In the genomic region with DNA sequence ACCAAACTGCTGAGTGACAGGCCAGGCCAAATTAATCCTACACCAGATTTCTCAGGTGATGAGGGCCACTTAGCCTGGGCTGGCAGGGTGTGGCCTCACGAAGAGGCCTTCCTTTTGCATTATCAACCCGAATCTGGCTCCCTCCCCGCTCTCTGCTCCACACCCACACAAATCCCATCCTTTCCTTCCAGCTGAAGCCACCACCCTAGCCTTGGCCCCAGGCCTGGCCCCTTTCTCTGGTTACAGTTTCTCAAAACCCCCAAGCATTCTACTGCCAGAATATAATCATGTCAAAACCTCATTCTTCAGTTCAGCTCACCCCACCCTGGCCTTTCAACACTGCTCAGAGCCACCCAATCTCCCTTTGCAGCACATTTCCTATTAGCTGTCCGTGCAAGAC, we compare ENCODE assay signal across 14 mouse cellular contexts. TPM values are rescaled to one million over a fixed set of nuclear protein-coding genes. Genes with fewer than 3 reads are reported as not detected.
DNase-seq lines count a peak whose midpoint lies in the region; ATAC-seq and TF ChIP-seq lines count a peak whose summit lies in the region.
"Had no signal": no experiment of that assay in that cellular context is flagged by ENCODE, and none has a peak within 500 bp of the region (broad histone marks: within the 10 kb centered on the region; RNA-seq: fewer than 3 reads in every experiment).

No protein-coding gene starts in this region.

- H3K27ac ChIP-seq in forebrain, embryonic 11.5 days (ENCODE audit: low read depth, low read length), result no peak overlapping the region
- no peak overlapping the region for H3K27ac ChIP-seq in forebrain, embryonic 10.5 days
- no peak overlapping the region for H3K27ac ChIP-seq in lung, postnatal 0 days (ENCODE audit: low read length)
- H3K27ac ChIP-seq in stomach, embryonic 16.5 days (ENCODE audit: low read length), result 0 out of 2 replicates have a peak overlapping the region, but pooled peaks have one; percentile 0
- H3K27ac ChIP-seq: hindbrain, embryonic 12.5 days had no signal

- peak; percentile 43 for DNase-seq in forebrain, embryonic 11.5 days (ENCODE audit: low spot score)
- no peak for DNase-seq in forebrain, embryonic 10.5 days (ENCODE audit: extremely low spot score, low spot score)
- DNase-seq in lung, postnatal 0 days (ENCODE audit: low spot score), result no peak
- DNase-seq in lung, postnatal 36 days, result no peak
- peak; percentile 48 for DNase-seq in gastrocnemius, postnatal 25 days
- DNase-seq in left cerebral cortex, postnatal 14 days (ENCODE audit: low spot score in 2 of 2), result no peak
- DNase-seq: cerebellum, postnatal 25 days; forebrain, postnatal 0 days; layer of hippocampus, adult 9-11 months; thymus, postnatal 25 days had no signal

- intact Hi-C loops in left cerebral cortex, postnatal 14 days (cut with DNase I), result no loop called here

- H3K4me2 ChIP-seq in forebrain, embryonic 11.5 days (ENCODE audit: low read depth, low read length, severe bottlenecking), result no peak overlapping the region
- no peak overlapping the region for H3K4me2 ChIP-seq in lung, postnatal 0 days (replicated peaks; ENCODE audit: low read depth, low read length)
- H3K4me2 ChIP-seq in stomach, embryonic 16.5 days (ENCODE audit: low read depth, low read length), result no peak overlapping the region
- H3K4me2 ChIP-seq: hindbrain, embryonic 12.5 days had no signal

- ATAC-seq in forebrain, embryonic 11.5 days (replicated peaks; ENCODE audit: low FRiP score), result no peak
- ATAC-seq in lung, postnatal 0 days, result peak; percentile 54
- ATAC-seq in stomach, embryonic 16.5 days (ENCODE audit: insufficient read depth, low FRiP score), result peak; percentile 59
- no peak for ATAC-seq in inflammation-experienced regulatory T-cells, adult 6 months

- no peaks in the 10 kb centered on the region for H3K36me3 ChIP-seq in forebrain, embryonic 11.5 days (ENCODE audit: control insufficient read depth, insufficient read depth, low read length)
- peaks cover 9% of the 10 kb centered on the region for H3K36me3 ChIP-seq in forebrain, embryonic 10.5 days (replicated peaks)
- H3K36me3 ChIP-seq in lung, postnatal 0 days (ENCODE audit: insufficient read depth, low read length), result no peaks in the 10 kb centered on the region
- no peaks in the 10 kb centered on the region for H3K36me3 ChIP-seq in stomach, embryonic 16.5 days (ENCODE audit: control insufficient read depth, insufficient read depth, low read length)
- H3K36me3 ChIP-seq: hindbrain, embryonic 12.5 days had no signal

- H3K27me3 ChIP-seq in forebrain, embryonic 11.5 days (ENCODE audit: control insufficient read depth, insufficient read depth, low read length), result no peaks in the 10 kb centered on the region
- no peaks in the 10 kb centered on the region for H3K27me3 ChIP-seq in forebrain, embryonic 10.5 days (ENCODE audit: poor library complexity, severe bottlenecking)
- H3K27me3 ChIP-seq in lung, postnatal 0 days (replicated peaks; ENCODE audit: insufficient read depth, low read length), result no peaks in the 10 kb centered on the region
- H3K27me3 ChIP-seq in stomach, embryonic 16.5 days (ENCODE audit: control insufficient read depth, insufficient read depth, low read length), result no peaks in the 10 kb centered on the region
- H3K27me3 ChIP-seq: hindbrain, embryonic 12.5 days had no signal

- no peaks in the 10 kb centered on the region for H3K9me3 ChIP-seq in forebrain, embryonic 11.5 days (ENCODE audit: control insufficient read depth, low read length)
- no peaks in the 10 kb centered on the region for H3K9me3 ChIP-seq in forebrain, embryonic 10.5 days
- H3K9me3 ChIP-seq in lung, postnatal 0 days (ENCODE audit: low read length), result no peaks in the 10 kb centered on the region
- H3K9me3 ChIP-seq in stomach, embryonic 16.5 days (replicated peaks; ENCODE audit: control insufficient read depth, low read length), result no peaks in the 10 kb centered on the region
- H3K9me3 ChIP-seq: hindbrain, embryonic 12.5 days had no signal

- no peak overlapping the region for H3K9ac ChIP-seq in forebrain, embryonic 11.5 days (ENCODE audit: low read length)
- H3K9ac ChIP-seq in lung, postnatal 0 days (replicated peaks; ENCODE audit: low read depth), result no peak overlapping the region
- no peak overlapping the region for H3K9ac ChIP-seq in stomach, embryonic 16.5 days (ENCODE audit: low read length)
- H3K9ac ChIP-seq: forebrain, postnatal 0 days; hindbrain, embryonic 12.5 days had no signal

- H3K4me3 ChIP-seq in forebrain, embryonic 11.5 days (ENCODE audit: low read depth, low read length), result no peak overlapping the region
- no peak overlapping the region for H3K4me3 ChIP-seq in forebrain, embryonic 10.5 days
- H3K4me3 ChIP-seq in lung, postnatal 0 days (ENCODE audit: low read depth, low read length), result no peak overlapping the region
- H3K4me3 ChIP-seq in stomach, embryonic 16.5 days (replicated peaks; ENCODE audit: low read length), result no peak overlapping the region
- H3K4me3 ChIP-seq: hindbrain, embryonic 12.5 days had no signal

- TF ChIP-seq CTCF in lung, postnatal 0 days (IDR thresholded peaks at IDR 0.05), result no peak

- 71% methylated on average over 4 of the region's 4 CpGs for WGBS in forebrain, embryonic 11.5 days
- WGBS in forebrain, embryonic 10.5 days, result 79% methylated on average over 4 of the region's 4 CpGs
- WGBS in lung, postnatal 0 days, result 46% methylated on average over 4 of the region's 4 CpGs
- WGBS in stomach, embryonic 16.5 days, result 62% methylated on average over 4 of the region's 4 CpGs

- TF ChIP-seq EP300 in lung, postnatal 0 days (IDR thresholded peaks at IDR 0.05), result no peak

- H3K4me1 ChIP-seq in forebrain, embryonic 11.5 days (replicated peaks; ENCODE audit: control insufficient read depth, insufficient read depth, low read length), result no peaks in the 10 kb centered on the region
- H3K4me1 ChIP-seq in forebrain, embryonic 10.5 days, result peaks cover 19% of the 10 kb centered on the region
- peaks cover 14% of the 10 kb centered on the region; the same call in 1 of the 2 replicates for H3K4me1 ChIP-seq in lung, postnatal 0 days (ENCODE audit: insufficient read depth, low read depth, low read length)
- peaks cover 16% of the 10 kb centered on the region for H3K4me1 ChIP-seq in stomach, embryonic 16.5 days (ENCODE audit: control insufficient read depth, insufficient read depth, low read length)

RNA-seq across cellular contexts. Expression of a gene that starts 34.9 kb away (rescaled TPM):
- 58.2 and 61.5 TPM in 2 replicates for polyA plus RNA-seq in forebrain, embryonic 11.5 days (2014; fragmentation: Nextera tagmentation; extraction: Ambion mirVana)
- 47.8 and 50.5 TPM in 2 replicates for polyA plus RNA-seq in forebrain, embryonic 10.5 days (2016; fragmentation: Nextera tagmentation; extraction: Ambion mirVana)
- polyA plus RNA-seq in lung, postnatal 0 days (2015; fragmentation: Nextera tagmentation; extraction: Ambion mirVana), result 56.0 and 63.0 TPM in 2 replicates
- 1 to 10 TPM; 2.6 to 3.5 TPM for total RNA-seq in gastrocnemius, postnatal 25 days (2021)
- polyA plus RNA-seq in stomach, embryonic 16.5 days (2015; fragmentation: Nextera tagmentation; extraction: Ambion mirVana), result 21.3 and 21.6 TPM in 2 replicates
- polyA plus RNA-seq in inflammation-experienced regulatory T-cells, adult 6 months (2017; shearing (Covaris generic)), result 1 to 10 TPM in 2 of 3 experiments, under 1 TPM in 1; 0.56 to 6.8 (median 1.9) TPM
- 10 to 100 TPM; 10.4 to 11.4 TPM for total RNA-seq in left cerebral cortex, postnatal 14 days (2021)
- total RNA-seq: neutrophil, adult 5-6 weeks had no signal

Comparison
In these comparisons a context has a peak if more than half of its experiments do, and no peak if none do; other contexts are left out.
1. DNase-seq: peak in forebrain, embryonic 11.5 days (single experiment) and gastrocnemius, postnatal 25 days (single experiment); none in forebrain, embryonic 10.5 days (single experiment), lung, postnatal 0 days (single experiment), lung, postnatal 36 days (single experiment) and left cerebral cortex, postnatal 14 days (0 of 2).
2. ATAC-seq: peak in lung, postnatal 0 days (single experiment) and stomach, embryonic 16.5 days (single experiment); none in forebrain, embryonic 11.5 days (single experiment) and inflammation-experienced regulatory T-cells, adult 6 months (single experiment).